Mouse (Mus musculus) layer of hippocampus, adult 2 months (tissue): ENCODE data around the gene Ebf3. TPM values are rescaled to one million over a fixed set of nuclear protein-coding genes. Genes with fewer than 3 reads are reported as not detected.

Experiments used
- DNase-seq, 2 experiments: peaks; one replicate each; pipeline ENCODE4 v3.0.0; 2022; ENCODE audit warnings: low spot score in 2 of 2
- H3K27ac ChIP-seq: fragments of 200-600 bp; 2 replicates; pipeline ENCODE4 v1.8.1; 2022
- H3K4me3 ChIP-seq: fragments of 200-600 bp; 2 replicates; pipeline ENCODE4 v1.8.1; 2022; ENCODE audit warnings: mild to moderate bottlenecking
- CTCF ChIP-seq: fragments of 200-600 bp; conservative IDR thresholded peaks from 2 replicates; pipeline ENCODE4 v1.8.1; 2022; ENCODE audit warnings: antibody characterized with exemption, mild to moderate bottlenecking, moderate library complexity
- total RNA-seq, 2 experiments: library from RNA; stranded (reverse); gene quantifications; 2 replicates each; pipeline ENCODE4 v1.2.3; 2021

Gene Ebf3
- total RNA-seq, 2 experiments from 2014 or later, result 0.66 to 1.3 TPM

DNA sequence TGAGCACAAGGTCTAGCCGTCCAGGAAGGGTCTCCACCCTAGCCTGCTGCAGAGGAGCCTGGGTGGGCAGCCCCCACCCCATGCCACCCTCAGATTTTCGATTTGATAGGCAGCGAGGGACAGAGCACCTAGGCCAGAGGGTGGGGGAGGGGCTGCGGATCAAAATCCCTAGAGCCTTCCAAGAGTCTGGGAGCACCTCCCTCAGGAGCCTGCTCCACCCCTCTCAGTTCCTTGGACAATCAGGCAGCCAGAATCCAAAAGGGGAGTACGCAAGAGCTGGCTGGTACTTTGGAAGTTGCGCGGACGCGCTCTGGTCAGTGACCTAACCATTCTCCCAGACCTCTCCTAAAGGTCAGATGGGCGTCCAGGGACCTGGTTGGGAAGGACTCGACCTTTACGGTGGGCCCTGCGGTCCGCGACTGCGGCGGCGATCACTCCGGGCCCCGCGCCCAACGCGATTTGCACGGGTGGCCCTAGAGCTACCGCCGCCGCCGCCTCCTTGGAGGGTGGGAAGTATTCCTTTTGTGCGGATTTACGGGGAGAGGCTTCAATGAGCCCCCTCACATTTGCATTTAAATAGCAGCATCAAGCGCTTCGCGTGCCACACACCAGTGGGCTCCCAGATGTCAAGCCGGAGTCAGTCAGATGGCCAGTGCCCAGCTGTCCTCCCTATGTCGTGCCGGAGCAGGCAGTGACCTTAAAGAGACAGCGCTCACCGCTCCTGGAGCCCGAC lies 2.8 kb upstream of the Ebf3 start:
- H3K4me3 ChIP-seq, result no peak overlapping the region
- no peak for TF ChIP-seq CTCF
- no peak for DNase-seq
- H3K27ac ChIP-seq, result no peak overlapping the region

DNA sequence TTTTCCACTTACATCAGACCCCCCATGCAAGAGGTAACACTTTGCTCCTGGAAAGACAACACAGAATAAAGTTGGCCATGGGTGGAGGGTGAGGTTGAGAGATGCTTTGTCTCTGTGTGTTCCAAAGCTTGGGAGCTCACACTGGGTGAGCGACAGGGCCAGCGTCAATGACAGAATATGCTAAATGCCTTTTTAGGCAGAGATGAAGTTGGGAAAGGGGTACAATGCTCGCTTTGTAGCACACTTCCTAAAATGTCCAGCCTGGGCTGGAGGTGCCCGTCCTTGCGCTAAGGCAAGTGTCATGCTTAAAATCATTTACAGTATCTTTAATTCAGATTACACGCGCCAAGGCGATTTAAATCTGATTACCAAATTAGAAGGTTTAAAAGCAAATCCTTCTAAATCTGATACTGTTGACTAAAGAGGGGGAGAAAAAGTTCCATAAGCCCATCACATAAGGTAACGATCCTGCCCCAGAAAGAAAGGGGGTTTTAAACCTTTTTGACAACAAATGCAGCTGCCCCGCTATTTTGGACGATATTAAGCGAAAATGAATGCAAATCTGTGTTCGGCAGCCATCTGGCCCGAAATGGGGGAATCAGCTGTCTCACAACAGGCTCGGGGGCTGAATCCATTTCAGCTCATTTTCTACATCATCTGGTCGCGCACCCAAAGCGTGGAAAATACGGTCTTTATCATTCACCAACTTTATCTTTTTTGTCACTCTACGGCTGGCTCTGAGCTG lies 2.1 kb upstream of the Ebf3 start:
- TF ChIP-seq CTCF, result no peak
- Histone ChIP-seq H3K4me3 (no peak overlapping the region), H3K27ac (no peak overlapping the region)
- DNase-seq, result no peak

DNA sequence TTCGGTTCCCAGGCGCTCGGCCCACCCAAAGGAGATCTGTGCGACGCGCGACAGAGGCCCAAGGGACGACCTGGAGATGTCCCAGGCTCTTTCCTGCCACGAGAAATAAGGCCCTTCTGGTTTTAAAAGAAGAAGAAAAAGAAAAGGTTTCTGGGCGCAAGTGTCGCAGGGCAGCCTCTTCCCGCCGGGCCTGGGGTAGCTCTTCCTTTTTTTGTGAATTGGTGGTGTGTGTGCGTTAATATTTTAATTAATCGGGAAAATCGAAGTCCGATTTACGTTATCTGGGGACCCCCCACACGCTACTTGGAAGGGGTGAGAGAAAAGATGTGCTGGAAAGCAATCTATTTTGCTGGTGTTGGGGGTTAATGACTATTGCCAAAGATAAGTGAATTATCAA lies 1.3 kb upstream of the Ebf3 start:
- TF ChIP-seq CTCF, result no peak
- Histone ChIP-seq H3K4me3 (no peak overlapping the region), H3K27ac (no peak overlapping the region)
- DNase-seq, result no peak

DNA sequence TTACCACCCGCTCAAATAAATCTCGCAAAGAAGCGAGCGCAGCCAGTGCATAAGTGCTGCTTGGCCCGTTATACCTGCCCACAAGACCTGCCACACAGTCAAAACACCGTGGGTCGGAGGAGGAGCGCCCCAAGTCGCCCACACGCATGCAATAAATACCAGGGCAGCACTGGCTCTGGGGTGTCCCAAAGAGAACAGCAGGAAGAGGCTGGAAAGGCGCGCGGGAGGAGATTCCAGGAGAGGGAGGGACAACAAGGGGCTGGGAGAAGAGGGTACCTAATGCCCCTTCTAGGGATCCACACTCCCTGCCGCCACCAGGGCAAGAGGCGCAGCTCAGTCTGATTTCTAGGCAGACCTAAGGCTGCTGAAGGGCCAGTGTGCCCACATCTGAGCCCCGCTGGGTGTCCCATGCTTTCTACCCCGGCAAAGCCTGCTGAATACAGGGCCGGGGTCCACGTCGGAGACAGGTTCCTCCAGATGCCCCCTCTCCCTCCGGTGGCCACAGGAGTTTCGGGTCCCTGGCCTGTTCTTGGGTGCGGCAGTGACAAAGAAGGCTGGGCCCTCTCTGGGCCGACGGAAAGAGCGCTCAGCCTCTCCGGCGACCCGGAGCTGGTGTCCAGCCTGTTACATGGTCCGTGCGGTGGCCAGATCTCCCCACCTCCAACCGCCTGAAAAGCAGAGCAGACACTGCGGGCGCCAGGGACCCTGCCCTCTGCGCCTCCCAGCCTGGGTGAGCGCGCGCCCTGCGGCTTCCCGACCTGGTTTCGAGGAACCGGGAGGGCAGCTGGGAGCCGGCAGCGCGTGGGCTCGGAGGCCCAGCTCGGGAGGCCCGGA lies 682 bp upstream of the Ebf3 start:
- H3K27ac ChIP-seq, result no peak overlapping the region
- no peak for TF ChIP-seq CTCF
- no peak overlapping the region for H3K4me3 ChIP-seq
- no peak for DNase-seq

DNA sequence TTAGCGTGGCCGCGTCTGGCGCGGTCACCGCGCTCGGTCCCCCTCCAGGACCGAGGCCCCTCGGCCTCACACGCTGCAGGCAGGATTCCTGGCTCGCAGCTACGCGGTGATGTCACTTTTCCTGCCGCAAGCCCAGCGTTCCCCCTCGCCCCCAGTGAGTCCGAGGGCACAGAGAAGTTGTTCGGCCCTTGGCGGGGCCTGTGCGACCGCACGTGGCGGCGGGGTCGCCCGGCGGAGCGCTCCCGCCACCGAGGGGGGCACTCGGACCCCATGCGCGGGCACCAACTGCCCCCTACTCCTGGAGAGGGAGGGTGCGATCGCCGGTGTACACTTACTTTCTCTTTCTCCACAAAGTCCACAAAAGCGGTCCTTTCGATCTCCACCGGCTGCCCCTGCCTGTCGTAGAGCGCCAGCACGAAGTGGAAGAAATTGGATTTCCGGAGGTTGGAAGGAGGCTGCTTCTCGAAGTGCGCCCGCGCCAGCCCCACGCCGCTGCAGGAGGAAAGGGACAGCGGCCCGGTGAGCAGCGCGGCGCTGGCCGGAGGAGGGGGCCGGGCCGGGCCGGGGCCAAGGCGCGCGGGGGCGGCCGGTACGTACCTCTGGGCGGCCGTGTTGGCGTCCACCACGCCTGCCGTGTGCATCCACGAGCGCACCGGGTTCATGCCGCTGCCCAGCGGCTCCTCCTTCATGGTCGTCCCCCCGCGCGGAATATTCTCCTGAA lies 902 bp downstream of the Ebf3 start:
- no peak for DNase-seq
- H3K27ac ChIP-seq, result no peak overlapping the region
- no peak for TF ChIP-seq CTCF

DNA sequence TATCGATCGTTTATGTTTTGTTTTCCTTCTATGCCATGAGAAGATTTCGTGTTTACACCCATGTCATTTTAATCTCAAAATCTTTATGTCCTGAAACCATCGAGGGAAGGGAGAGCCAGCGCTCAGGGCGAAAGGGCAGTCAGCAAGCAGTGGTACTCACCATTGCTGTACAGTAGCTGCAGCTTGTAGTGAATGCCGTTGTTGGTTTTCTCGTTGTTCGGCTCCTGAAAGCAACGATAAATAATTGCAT lies 1.4 kb downstream of the Ebf3 start:
- Histone ChIP-seq H3K27ac (no peak overlapping the region), H3K4me3 (peak overlapping the region; percentile 30; the same call in 1 of the 2 replicates)
- TF ChIP-seq CTCF, result no peak
- DNase-seq, result no peak

More for the DNA sequence above, 902 bp downstream of the Ebf3 start:
- peak overlapping the region; percentile 30 for H3K4me3 ChIP-seq

DNA sequence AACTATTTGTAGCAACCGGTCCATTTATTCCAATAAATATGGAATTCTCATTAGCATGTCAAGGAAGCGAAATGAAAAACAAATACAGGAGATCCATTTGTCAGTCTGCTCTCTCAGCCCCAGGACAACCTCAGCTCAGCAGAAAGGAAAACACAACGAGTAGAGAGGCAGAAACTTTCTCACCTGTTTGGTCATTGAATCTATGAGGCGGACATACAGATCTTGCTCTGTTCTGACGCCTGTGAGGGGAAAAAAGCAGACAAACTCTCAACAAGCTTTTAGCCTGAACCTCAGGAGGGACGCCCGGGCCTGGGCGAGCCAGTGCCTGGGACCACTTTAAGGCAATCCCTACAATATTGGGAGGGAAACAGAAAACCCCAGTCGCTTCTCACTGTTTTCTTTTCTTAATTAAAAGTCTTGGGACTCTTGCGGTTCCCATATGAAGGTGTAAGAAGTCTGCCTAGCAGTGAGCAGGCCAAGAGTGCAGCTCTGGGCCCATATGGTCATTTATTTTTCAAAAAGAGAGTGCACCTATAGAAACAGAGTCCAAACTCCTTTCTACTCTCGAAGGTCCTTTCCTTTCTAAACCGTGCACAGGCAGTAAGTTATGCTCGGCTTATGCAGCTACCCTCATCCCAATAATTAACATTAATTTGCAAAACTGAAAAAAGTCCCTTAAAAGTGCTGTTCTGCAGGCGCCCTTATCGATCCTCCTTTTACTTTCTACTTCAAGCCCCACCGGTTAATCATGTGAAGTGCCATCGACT lies 1.9 kb downstream of the Ebf3 start:
- H3K27ac ChIP-seq, result no peak overlapping the region
- DNase-seq, result no peak
- TF ChIP-seq CTCF, result no peak
- H3K4me3 ChIP-seq, result no peak overlapping the region

DNA sequence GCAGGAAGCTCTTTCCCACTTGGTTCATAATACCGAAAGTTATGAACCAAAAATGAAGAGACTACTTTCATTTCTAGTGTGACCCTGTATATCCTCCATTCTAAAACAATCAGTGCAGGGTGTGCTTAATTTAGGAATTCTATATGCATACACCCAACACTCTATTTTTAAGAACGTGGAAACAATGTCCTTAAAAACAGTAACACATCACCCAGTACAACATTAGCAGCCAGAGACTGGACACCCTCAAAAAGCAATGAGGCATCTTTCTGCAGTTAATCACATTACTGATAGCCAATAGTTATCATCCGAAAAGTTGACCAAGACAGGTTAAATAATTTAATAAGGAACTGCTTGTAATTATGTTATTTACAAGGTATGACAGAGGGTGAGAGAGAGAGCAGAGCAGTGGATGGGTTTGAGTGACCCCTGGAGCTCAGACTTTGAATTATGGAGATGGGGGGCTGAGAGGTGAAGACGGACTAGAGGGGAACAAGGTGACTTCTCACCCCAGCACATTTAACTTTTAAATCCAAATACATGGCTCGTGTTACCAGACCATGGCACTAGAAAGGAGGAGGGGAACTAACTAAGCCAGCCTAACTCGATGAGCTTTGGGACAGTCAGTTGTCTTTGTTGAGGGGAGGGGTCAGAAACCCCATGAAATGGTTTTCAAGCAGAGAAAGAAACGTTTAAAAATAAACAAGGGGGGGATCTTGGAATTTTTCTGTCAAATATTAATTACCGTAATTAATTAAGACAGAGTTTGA lies 2.7 kb downstream of the Ebf3 start:
- Histone ChIP-seq H3K4me3 (no peak overlapping the region), H3K27ac (no peak overlapping the region)
- DNase-seq, result no peak
- no peak for TF ChIP-seq CTCF

DNA sequence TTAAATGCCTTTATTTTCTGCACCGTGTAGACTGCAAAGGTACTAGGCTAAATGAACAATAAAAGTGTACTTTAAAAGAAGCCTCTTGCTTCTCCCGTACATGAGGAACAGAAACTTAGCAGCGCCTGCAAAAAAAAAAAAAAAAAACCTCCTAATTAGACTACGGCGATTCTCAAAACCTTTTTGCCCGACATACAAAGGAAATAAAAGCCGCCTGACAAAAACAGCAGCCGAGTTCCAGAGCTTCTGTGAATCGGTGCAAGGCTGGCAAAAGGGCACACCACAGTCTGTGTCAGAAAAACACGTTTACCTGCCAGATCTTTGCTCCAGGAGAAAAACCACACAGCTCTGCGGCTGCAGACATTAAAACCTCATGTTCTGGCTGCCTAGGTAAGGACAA lies 3.4 kb downstream of the Ebf3 start:
- Histone ChIP-seq H3K27ac (no peak overlapping the region), H3K4me3 (no peak overlapping the region)
- no peak for TF ChIP-seq CTCF
- no peak for DNase-seq

DNA sequence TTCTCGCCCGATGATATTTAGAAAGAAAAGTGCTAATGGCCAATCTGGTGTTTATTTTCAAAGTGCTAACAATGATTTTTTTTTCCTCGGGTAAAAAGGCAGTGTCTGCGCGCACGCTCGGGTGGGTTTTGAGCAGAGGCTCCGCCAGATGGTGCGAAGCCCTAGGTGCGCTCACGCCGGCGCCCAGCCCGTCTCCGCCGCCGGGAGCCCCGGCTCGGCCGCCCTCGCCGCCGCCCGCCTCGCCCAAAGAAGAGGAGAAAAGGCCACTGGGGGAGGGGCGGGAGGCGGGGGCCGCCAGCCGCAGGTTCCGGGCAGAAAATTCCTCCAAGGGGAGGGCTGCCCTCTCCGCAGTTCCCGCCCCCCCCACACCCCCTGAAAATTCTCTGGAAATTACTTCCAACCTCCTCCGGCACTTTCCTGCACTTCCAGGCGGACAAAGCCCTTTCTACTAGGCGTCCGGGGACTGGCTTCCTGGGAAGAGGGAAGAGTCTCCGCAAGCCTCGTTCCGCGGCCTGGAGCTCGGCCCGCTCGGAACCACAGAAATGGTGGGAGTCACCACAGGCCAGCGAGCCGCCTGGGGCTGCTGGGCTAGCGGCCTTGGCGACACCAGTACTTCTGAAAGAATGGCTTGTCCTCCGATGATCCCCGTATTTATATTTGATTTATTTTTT lies 4.0 kb downstream of the Ebf3 start:
- Histone ChIP-seq H3K4me3 (no peak overlapping the region), H3K27ac (no peak overlapping the region)
- no peak for TF ChIP-seq CTCF
- no peak for DNase-seq
